Mouse (Mus musculus): ENCODE measurements at regions not wholly inside any gene's neighbourhood (a gene's known extent, or its start where the extent isn't known, plus 50 kb on each side); places are given as distances from the start of the nearest gene placed in this dataset.

DNA sequence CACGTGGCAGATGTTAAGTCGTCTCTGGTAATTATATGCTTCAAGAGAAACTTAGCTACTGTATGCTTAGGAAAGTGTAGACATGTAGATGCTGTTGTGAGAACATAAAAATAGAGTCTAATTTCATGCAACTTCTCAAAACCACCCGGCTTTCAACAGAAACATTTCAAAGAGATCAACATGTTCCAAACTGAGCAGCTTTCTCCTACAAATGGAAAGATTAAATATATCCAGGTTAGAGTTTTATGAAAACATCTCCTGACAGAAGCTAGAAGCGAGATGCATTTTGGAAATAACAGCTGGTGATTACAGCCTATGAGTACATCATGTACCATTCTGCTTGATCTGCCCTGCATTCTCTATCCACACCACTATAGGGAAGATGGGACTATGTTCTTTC, 345.4 kb downstream of the Nsun3 start:
- TF ChIP-seq NRF1 (IDR thresholded peaks at IDR 0.05; ENCODE audit: low read depth, low read length): no peak
- no peak for TF ChIP-seq MEF2A (IDR thresholded peaks at IDR 0.05; ENCODE audit: borderline replicate concordance, low read depth, low read length)
- TF ChIP-seq CTCF (conservative IDR thresholded peaks at IDR 0.05 in 1 of 2, IDR thresholded peaks at IDR 0.05 in 1 of 2; ENCODE audit: low read depth in 2 of 2, low read length in 2 of 2): no peak
- no peak for TF ChIP-seq ELF1 (IDR thresholded peaks at IDR 0.05; ENCODE audit: low read depth, low read length)
- no peak for TF ChIP-seq POLR2A (IDR thresholded peaks at IDR 0.05; ENCODE audit: low read depth, low read length)
- TF ChIP-seq JUND (conservative IDR thresholded peaks at IDR 0.05; ENCODE audit: low read depth, low read length): no peak
- no peak for TF ChIP-seq ZMIZ1 (IDR thresholded peaks at IDR 0.05; ENCODE audit: low read depth, low read length)
